Mouse (Mus musculus) ovary, postnatal 14 days (tissue): ENCODE results near the gene Hoxc10.

Source experiments
- DNase-seq: peaks from one replicate; pipeline ENCODE4 v3.0.0; 2022; ENCODE audit warnings: low spot score

Hoxc10 gene

DNA sequence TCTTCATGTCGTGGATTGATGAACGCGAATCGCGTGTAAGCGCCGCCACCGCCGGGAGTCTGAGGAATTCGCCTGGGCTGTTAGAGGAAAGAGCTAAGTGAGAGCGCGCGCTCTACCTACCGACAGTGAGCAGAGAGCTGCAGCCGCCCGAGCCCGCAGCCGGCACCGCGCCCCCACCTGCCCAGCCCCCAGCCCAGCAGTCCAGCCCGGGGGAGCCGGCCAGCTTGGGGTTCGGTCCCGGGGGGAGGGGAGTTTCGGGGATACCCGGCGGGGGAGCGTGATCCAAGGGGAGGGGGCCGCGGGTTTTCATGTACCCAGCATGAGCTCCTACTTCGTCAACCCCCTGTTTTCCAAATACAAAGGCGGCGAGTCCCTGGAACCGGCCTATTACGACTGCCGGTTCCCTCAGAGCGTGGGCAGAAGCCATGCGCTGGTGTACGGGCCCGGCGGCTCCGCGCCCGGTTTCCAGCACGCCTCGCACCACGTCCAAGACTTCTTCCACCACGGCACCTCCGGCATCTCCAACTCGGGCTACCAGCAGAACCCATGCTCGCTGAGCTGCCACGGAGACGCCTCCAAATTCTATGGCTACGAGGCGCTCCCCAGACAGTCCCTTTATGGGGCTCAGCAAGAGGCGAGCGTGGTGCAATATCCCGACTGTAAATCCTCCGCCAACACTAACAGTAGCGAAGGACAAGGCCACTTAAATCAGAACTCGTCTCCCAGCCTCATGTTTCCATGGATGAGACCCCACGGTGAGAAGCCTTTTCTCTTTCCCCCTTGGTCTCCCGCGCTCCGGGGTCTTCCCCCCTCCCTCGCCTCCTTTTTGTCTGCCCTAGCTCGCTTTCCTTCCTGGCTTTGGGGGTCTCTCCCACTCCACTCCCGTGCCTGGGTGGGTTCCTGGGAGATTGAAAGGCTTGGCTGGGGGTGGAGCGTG, 24.1 kb downstream of the Hoxc10 start, which contains the start of gene Hoxc8:
TSS of gene Hoxc8 (plus strand) at position 147 of the 937 bp plus-strand sequence.
- DNase-seq = no peak

DNA sequence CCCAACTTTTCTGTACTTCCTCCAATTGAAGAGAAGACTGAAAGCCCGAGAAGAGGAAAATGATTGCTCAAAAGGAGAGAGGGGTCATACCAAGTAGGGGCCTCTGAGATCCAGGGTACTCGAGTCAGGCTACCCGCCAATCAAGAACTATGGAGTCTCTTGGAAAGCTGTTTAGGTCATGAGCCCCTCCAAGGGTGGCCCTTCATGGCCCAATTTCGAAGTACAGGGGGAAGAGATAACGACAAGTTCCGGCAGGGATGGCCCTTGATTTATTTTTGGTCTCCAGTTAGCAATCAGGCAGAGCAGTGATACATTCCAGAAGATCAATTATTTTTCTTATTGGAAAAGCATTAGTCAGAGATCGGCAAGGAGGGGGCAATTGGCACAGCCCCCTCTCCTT, 25.2 kb downstream of the Hoxc10 start:
- no peak for DNase-seq

DNA sequence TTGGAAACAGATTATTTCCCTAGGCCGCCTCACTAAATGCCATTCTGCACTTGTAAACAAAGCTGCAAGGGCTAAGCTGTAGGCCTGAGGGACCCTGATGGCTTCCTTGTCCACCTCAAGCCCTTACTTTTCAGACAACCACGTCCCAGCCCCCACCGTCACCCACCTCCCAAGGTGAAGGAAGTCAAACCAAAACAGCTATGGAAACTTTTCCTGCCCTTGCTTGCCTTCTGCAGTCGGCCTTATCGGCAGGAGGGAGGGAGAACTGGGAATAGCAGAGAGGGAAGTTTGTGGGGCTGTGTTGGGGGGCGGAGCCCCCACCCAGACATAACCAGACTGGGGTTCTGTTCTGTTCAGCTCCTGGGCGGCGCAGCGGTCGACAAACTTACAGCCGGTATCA, 25.6 kb downstream of the Hoxc10 start:
- DNase-seq = no peak

DNA sequence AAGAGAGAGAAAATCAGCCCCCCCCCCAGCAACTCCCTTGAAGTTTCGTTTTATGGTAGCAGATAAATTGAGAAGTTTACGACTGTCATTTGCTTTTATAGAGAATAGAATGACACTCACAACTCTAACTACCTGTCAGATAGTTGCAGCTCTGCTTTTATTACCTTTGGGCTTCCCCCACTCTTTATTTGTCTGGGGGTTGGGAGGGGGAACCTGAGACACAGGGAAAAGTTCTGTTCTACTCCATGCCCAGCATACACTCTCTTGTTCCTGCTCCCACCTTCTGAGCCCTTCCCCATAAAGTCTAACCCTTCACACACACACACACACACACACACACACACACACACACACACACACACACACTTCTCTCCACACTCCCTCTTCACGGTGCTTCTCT, 26.3 kb downstream of the Hoxc10 start:
- no peak for DNase-seq

DNA sequence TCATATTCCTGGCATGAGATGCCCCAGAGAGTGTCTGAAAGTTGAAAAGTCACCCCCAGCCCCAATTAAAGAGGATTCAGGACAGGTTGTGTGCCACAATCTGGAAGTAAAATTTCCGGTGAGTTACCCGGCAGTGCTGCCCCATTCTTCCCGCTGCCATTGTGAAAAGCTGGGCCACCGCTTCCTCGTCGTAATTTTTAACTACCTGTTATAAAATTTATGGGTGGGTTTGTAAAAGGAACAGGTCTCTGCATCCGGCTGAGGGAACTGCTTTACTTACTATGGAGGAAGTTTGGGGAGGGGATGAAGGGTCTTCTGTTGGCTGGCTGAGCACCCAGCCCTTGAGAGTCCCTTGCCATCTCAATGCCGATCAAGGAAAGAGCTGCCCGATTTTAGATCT, 30.0 kb downstream of the Hoxc10 start:
- no peak for DNase-seq

DNA sequence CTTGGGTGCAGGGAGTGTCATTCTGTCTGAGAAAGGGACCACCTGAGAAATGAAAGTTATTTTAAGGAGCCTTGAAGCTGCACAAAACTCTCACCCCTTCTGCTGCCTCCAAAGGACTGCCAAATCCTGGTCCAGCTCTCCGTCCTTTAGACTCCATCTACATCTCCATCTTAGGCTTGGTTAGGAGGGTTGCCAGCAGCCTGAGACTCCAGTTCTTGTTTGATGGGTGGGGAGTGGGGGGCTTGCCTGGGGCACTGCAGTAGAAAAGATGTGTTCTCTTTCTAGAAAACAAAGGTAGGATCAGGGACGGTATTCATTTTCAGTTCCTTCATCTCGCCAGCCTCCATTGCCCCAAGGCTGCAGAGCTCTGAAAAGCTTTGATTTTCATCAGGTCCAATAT, 30.8 kb downstream of the Hoxc10 start:
- DNase-seq = no peak

DNA sequence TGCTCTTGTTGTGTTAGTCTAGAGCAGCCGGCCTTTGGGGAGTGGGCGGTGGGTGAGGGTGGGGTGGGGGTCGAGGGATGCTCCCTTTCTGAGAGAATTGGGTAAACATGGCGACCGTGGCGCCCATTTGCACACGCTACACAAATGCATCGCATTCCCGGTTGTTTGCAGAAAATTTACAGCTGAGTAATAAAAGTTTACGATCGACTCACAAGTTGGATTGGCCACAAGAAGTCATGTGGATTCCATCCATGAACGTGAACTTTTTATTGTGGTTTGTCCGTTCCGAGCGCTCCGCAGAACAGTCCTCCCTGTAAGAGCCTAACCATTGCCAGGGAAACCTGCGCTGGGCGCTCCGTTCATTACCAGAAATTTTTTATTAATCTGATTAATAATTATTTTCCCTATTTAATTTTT, 31.4 kb downstream of the Hoxc10 start, which contains the start of gene Hoxc6:
TSS of gene Hoxc6 (plus strand) at position 319 of the 417 bp plus-strand sequence.
- DNase-seq = no peak

DNA sequence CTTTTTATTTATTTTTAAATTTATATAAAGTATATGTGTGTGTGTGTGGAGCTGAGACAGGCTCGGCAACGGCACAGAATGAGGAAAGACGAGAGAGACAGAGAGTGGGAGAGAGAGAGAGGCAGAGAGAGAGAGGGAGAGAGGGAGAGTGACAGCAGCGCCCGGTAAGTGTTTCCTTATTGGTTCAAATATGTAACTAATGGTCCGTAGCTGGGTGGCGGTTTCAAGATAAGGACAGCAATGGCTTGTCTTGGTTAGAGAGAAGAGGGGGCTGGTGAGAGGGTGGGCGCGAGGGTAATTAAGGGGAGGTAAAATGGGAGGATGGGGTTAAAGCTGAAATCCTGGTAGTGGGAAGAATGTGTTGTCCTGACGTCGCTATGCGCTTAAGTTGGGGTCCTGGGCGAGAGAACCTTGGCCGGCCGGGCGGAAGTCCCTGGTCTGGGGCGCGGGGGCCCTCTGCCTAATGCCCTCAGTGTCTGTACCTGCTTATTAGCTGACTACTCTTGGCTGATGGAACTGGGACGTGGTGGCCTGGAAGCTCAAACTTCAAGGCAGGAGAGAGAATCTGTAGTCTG, 32.1 kb downstream of the Hoxc10 start:
- DNase-seq = no peak

DNA sequence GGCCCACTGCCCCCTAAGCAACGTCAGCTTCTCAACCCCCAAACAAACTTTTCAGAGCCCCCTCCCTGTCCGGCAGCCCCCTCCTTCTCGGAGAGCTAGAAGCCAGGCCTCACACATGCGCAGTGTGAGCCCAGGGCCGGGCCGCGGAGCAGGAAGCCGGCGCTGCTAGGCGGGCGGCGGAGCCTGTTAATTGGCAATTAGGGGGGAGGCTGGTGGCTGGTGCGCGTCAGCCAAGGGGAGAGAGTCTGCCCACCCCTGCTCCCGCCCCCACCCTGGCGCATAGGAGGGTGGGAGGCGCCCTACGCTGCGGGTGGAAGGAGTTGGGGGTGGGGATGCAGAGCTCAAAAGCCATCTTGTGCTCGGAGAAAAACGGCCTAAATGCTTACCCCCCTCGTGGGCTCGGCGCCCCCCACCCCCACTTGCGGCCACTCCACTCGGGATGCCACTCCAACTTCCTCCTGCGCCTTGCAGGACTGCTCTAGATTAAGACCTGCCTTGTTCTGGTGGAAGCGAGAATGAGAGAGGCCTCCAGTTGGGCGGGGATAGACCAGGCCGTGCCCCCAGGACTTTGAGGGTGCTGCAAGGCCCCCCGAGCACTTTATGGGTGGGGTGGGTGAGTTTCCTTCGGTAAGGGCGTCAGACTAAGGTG, 32.7 kb downstream of the Hoxc10 start:
- DNase-seq = peak; percentile 73

DNA sequence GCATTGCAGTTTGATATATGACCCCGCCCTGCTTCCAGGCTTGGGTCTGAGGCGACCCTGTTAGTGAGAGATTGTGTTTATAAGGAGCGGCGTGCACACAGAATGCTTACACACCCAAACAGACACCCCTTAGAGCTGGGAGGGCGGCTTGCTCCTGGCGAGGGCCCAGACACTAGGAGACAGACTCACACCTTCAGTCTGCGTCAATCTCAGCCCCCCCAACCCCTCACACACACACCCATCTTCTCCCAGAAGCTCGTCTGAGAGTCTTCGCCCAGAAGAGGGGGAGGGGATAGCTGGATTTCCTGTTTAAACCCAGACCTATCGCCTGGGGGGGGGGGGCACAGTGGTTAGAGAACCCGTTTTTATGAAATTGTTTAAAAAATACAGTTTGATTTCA, 33.4 kb downstream of the Hoxc10 start:
- no peak for DNase-seq

DNA sequence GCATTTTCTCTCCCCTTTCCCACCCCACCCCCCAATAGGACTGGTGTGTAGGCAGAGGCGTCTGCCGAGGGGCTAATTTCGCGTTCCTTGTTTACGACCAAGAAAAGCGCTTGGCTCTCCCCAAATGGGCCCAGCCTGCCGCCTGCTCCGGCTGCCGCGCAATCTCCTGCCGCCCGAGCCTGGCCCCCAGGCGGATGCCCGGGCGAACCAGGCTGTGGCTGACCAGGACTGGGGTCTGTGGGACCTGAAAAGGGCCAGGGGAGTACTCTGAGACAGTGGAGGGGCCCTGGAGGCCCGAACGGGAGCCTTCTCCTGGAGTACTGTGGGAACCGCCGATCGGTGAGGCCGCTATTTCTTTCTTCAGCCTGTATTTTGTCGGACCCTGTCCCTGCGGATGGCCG, 33.9 kb downstream of the Hoxc10 start:
- no peak for DNase-seq

DNA sequence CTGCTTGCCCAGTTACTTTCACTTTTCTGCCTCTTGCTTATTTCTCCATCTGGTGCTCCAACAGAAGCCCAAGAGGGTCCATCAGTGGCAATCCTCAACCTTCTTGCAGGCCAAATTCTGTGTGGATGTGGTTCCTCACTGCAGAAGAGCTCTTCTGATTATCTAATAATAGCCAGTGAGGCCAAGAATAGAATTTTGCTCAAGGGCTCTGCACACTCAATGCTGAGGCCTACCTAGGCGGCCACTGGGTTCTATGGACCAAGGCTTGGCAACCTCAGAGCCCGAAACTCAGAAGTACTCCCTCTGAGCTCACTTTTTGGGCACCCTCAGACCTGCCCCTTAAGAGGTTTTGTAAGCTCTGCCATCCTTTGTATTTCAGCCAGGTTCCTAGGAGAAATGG, 34.8 kb downstream of the Hoxc10 start:
- no peak for DNase-seq

DNA sequence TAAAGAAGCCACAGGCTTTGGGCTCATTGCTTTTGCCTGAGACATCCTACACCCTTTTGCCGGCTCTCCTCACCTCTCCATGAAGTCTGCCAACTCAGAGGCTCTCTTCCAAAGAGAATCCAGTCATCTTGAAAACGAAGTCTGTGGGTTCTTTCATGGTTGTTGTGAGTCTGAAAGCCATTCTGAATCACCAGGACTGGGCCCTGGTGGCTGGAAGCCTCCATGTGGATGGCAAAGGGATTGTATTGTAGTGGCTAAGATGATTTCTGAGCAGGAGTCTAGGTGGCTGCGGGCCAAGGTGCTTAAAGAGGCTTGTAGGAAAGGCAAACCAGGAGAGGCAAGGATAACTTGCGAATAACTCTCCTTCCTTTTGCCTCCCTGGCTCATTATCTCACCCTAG, 35.6 kb downstream of the Hoxc10 start:
- DNase-seq = no peak

DNA sequence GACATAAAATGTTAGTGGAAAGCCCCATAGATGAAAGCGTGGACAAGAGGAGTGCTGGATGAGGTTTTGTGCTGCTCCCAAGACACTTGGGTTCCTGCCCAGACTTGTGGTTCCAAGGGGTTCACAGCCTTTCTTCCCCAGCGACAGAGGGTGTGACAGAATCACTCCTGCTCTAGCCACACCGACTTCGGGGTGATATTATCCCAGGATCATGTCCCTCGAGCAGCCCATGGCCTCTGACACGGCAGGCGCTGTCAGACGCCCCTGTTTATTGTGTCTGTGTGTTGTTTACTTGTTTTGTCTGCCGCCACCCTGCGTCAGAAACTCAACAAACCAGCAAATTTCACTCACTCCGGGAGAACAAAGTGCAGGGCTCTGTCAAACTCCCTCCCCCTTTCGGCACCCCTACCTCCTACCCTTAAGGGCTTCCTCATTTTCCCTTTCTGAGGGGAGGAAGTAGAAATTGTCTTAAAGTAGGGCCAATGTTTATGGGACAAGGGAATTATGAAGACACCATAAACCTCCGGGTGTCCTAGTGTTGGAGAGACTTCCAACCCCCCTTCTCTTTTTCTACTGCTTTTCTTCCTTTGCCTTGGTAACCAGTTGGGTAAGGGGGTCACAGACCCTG, 36.3 kb downstream of the Hoxc10 start:
- DNase-seq = no peak

DNA sequence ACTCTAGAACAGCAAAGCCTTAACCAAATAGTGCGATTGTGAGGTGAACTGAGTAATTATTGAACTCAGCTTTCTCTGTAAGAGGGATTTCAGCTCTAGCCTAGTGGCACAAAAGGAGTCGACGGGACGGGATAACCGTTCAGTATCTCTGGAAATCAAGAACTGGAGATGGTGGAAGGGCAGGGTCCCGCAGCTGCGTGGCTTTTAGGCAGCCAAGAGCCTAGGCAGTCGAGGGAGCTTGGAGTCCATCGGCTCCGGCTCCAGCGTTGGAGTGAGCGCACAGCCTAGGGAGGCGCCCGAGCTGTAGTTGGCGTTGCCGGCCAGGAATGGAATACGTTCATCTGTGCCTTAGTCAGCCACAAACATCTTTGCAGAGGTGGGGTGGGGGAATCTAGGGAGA, 38.7 kb downstream of the Hoxc10 start:
- no peak for DNase-seq

DNA sequence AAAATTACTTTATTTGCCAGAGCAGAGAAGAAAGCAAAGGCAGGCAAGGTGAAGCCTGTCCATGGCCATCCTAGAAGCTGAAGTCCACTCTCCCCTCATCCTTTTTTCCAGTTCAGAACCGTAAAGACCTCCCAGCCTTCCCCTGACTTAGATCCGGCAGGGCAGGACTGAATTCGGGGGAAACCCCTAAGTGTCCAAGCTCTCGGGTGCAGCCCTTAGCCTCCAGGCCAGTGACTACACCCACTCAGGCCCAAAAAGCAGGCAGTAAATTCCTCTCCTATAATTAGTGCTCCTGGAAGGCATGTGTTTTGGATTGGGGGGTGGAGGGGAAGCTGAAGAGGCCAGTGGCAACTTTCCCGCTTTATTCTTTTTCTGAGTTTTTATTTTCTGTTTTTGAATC, 39.2 kb downstream of the Hoxc10 start:
- DNase-seq = no peak

DNA sequence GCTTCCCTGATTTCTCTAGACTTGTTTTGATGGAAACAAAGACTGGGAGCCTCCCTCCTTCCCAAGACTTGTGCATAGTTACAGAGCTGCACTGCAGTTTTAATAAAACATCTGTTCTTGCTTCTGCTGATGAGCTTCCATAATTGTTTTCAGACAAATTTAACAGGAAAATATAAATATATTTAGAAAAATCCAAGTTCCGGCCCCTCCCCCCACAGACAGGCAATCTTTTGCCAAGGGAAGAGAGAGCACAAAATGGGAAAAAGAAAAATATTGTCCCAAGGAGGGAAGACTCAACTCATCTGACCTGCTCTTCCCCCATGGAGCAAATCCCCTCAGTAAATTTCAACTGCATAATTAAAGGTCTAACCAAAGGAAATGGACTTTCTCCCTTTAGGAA, 39.7 kb downstream of the Hoxc10 start:
- no peak for DNase-seq

DNA sequence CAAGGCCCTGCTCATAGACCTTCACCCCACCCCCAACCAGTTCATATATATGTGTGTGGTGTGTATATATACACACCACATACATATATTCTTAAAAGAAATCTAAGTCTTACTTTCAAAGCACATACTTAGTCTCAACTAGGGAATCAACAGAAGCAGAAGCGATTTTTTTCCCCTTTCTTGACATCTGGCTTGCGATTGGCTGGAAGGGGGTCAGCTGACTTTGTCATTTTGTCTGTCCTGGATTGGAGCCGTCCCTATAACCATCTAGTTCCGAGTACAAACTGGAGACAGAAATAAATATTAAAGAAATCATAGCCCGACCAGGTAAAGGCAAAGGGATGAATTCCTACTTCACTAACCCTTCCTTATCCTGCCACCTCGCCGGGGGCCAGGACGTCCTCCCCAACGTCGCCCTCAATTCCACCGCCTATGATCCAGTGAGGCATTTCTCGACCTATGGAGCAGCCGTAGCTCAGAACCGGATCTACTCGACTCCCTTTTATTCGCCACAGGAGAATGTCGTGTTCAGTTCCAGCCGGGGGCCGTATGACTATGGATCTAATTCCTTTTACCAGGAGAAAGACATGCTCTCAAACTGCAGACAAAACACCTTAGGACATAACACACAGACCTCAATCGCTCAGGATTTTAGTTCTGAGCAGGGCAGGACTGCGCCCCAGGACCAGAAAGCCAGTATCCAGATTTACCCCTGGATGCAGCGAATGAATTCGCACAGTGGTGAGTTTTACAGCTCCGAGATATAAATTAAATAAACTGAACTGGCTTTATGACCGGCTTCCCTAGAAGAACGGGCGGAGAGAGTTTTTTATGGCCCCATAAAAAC, 42.9 kb downstream of the Hoxc10 start:
- DNase-seq = no peak

DNA sequence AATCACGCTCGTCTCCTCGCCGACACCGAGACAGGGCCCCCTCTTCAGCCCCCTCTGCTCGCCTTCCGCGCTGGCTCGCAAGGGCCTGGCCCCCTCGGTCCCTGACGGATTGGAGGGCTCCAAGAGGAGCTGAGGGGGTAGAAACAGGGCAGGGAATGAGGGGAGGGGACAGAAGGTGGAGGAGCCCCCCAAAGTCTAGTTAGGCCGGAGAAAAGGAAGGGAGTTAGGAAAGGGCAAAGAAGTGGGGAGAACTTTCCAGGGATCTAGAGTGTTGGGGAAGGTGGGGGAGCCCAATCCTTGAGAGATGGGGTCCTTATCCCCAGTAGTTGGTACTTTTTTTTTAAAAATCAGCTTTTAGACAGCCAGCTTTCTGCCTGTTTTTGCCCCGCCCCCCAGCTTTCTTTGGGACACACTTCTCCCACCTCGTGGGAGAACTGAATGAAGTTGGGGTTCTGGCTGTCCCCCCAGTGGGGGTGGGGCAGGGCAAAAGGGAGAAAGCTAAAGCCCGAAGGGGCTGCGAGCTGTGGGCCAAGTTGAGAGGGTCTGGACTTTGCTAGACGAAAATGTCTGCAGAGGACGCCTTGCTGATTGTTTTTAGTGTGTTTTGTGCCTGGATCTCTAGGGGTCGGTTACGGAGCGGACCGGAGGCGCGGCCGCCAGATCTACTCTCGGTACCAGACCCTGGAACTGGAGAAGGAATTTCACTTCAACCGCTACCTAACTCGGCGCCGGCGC, 43.7 kb downstream of the Hoxc10 start:
- DNase-seq = no peak

DNA sequence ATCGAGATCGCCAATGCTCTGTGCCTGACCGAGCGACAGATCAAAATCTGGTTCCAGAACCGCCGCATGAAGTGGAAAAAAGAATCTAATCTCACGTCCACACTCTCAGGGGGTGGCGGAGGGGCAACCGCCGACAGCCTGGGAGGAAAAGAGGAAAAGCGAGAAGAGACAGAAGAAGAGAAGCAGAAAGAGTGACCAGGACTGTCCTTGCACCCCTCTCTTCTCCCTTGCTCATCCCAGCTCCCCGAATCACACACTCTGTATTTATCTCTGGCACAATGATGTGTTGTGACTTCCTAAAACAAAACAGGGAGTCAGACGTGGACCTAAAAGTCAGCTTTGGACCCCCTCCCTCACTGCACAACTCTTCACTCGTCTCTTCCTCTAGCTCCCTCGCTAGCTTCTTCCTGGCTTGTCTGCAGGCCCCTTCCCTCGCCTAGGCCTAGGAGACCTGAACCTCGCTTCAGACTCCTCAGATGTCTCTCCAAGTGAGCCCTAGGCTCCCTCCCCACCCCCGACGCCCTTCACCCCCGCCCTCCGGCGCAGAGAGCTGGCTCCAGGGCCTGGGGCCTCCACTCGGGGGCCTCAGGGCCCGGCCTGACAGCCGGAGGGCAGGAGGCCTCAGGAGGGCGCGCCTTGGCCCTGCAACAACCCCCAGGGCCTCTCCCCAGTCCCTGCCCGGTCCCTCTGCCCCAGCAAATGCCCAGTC, 44.4 kb downstream of the Hoxc10 start:
- DNase-seq = no peak
